Mouse (Mus musculus) neural tube, embryonic 13.5 days (tissue): ENCODE measurements at regions not wholly inside any gene's neighbourhood (a gene's known extent, or its start where the extent isn't known, plus 50 kb on each side); places are given as distances from the start of the nearest gene placed in this dataset.

Source experiments
- ATAC-seq: fragments of 200-750 bp; cut with Nextera tagmentation; 2 replicates; pipeline ENCODE4 v1.8.0; 2017; ENCODE audit warnings: low read depth, mild to moderate bottlenecking, moderate TSS enrichment, moderate library complexity
- H3K27ac ChIP-seq: fragments of 300-500 bp; sonication (generic); replicated peaks from 2 replicates; pipeline ENCODE4 v1.5.1; 2015; ENCODE audit warnings: moderate library complexity, mild to moderate bottlenecking, inconsistent platforms
- H3K27me3 ChIP-seq: fragments of 300-500 bp; sonication (generic); 2 replicates; pipeline ENCODE4 v1.6.1; 2015; ENCODE audit warnings: mild to moderate bottlenecking, inconsistent platforms
- H3K36me3 ChIP-seq: fragments of 300-500 bp; sonication (generic); 2 replicates; pipeline ENCODE4 v1.6.1; 2015; ENCODE audit warnings: mild to moderate bottlenecking, inconsistent platforms
- H3K4me1 ChIP-seq: fragments of 300-500 bp; sonication (generic); replicated peaks from 2 replicates; pipeline ENCODE4 v1.6.1; 2015; ENCODE audit warnings: inconsistent platforms
- H3K4me2 ChIP-seq: fragments of 300-500 bp; sonication (generic); 2 replicates; pipeline ENCODE4 v1.6.1; 2015; ENCODE audit warnings: inconsistent platforms, mild to moderate bottlenecking, moderate library complexity
- H3K4me3 ChIP-seq: fragments of 300-500 bp; sonication (generic); 2 replicates; pipeline ENCODE4 v1.5.1; 2015; ENCODE audit warnings: mild to moderate bottlenecking, inconsistent platforms
- H3K9ac ChIP-seq: fragments of 300-500 bp; sonication (generic); 2 replicates; pipeline ENCODE4 v1.6.1; 2015; ENCODE audit warnings: moderate library complexity, mild to moderate bottlenecking, inconsistent platforms
- H3K9me3 ChIP-seq: fragments of 300-500 bp; sonication (generic); 2 replicates; pipeline ENCODE4 v1.6.1; 2016; ENCODE audit warnings: inconsistent platforms
- WGBS: fragments of 180-500 bp; shearing (Covaris S2); methylation state at CpG from one replicate; pipeline ENCODE4 v1.1.7; 2015; 5-methylcytosine and 5-hydroxymethylcytosine counted together

DNA sequence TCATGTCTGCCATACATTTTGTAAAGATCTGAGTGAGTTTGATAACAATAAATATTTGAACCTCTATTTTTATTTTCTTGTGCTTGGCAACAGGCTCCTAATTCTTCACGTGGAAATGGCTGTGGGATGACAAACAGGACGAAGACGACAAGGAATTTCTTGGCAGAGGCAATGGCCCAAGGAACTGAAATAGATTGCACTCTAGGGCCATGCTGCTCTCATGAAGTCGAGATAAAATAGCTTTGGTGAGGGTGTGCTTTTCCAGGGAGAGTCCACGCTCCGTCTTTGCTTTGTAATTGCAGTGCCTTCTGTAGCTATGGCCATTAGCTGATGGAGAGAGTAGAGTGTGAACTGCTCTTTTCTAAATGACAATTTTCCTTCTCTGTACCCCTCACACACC lies 50.9 kb upstream of the 1810046K07Rik start:
- Histone ChIP-seq H3K4me3 (no peak overlapping the region), H3K27ac (no peak overlapping the region), H3K9me3 (no peaks in the 10 kb centered on the region), H3K27me3 (no peaks in the 10 kb centered on the region), H3K9ac (no peak overlapping the region), H3K4me2 (no peak overlapping the region), H3K36me3 (no peaks in the 10 kb centered on the region), H3K4me1 (no peaks in the 10 kb centered on the region)
- ATAC-seq, result no peak
- 73% methylated on average over 6 of the region's 6 CpGs for WGBS

GRCm38 (mm10) chr9:51393921-51394320 lies 65.2 kb upstream of the 1810046K07Rik start:
- Histone ChIP-seq H3K4me3 (no peak overlapping the region), H3K4me2 (no peak overlapping the region), H3K27me3 (no peaks in the 10 kb centered on the region), H3K9ac (no peak overlapping the region), H3K9me3 (no peaks in the 10 kb centered on the region), H3K36me3 (no peaks in the 10 kb centered on the region), H3K4me1 (no peaks in the 10 kb centered on the region), H3K27ac (no peak overlapping the region)
- 89% methylated on average over 2 of the region's 2 CpGs for WGBS
- ATAC-seq, result no peak

- H3K36me3 ChIP-seq, result no peaks in the 10 kb centered on the region
- H3K27me3 ChIP-seq, result no peaks in the 10 kb centered on the region
- no peak overlapping the region for H3K4me2 ChIP-seq
- WGBS, result 55% methylated on average over 9 of the region's 9 CpGs
- no peak overlapping the region for H3K4me3 ChIP-seq
- ATAC-seq, result no peak
- no peaks in the 10 kb centered on the region for H3K4me1 ChIP-seq
- H3K9ac ChIP-seq, result no peak overlapping the region
- H3K27ac ChIP-seq, result no peak overlapping the region
- H3K9me3 ChIP-seq, result no peaks in the 10 kb centered on the region
Measured at GRCm38 (mm10) chr9:51394372-51394771, 65.7 kb upstream of the 1810046K07Rik start.

DNA sequence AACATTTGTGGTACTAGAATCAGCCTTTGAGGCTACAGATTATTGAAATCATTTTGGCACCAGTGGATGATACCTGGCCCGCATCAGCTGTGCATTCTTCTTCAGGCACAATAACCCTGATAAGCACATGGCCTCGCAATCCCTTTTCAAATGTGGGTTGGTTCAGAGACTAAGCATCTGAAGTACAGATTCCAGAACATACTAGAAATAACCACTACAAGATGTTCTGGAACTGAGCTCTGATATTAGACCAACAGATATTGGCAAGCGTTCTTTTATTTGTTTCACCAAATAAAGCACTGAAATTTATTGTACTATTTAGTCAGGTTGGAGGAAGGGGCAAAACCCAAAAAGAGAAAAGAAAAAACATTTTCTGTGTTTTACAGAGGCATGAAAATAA lies 68.1 kb upstream of the 1810046K07Rik start:
- no peak overlapping the region for H3K27ac ChIP-seq
- H3K4me3 ChIP-seq, result no peak overlapping the region
- no peaks in the 10 kb centered on the region for H3K4me1 ChIP-seq
- no peak for ATAC-seq
- H3K9ac ChIP-seq, result no peak overlapping the region
- H3K9me3 ChIP-seq, result no peaks in the 10 kb centered on the region
- 94% methylated on average over 3 of the region's 3 CpGs for WGBS
- H3K36me3 ChIP-seq, result no peaks in the 10 kb centered on the region
- no peaks in the 10 kb centered on the region for H3K27me3 ChIP-seq
- H3K4me2 ChIP-seq, result no peak overlapping the region

DNA sequence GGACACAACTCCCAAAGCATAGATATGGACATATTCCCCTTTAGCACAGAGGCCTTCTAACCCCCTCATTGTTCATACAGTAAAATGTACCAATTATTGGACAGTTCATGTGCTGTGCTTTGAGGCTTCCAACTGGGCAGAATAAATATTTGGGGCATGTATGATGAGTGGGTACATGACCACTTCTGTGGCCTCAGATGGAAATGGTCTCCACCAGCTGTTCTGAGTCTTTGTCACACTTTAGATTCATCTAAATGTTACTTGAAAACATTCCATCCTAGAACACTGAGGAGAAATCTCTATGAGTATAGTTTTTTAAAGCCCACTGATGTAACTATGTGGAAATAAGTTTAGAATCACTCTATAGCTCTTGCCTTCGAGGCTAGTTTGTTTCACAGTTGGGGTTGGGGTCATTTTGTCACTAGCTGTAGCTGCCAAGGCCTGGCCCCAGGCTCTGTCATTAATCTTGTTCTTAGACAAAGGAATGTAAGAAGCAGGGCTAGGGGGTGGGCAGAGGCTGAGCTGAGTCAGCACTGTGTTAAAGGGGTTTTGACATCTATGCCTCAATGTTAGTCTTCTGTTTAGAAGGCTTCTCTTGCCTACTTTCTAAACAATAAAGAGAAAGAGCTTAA lies 69.0 kb upstream of the 1810046K07Rik start:
- Histone ChIP-seq H3K27ac (no peak overlapping the region), H3K4me2 (no peak overlapping the region), H3K4me3 (no peak overlapping the region), H3K9me3 (no peaks in the 10 kb centered on the region), H3K36me3 (no peaks in the 10 kb centered on the region), H3K27me3 (no peaks in the 10 kb centered on the region), H3K4me1 (no peaks in the 10 kb centered on the region), H3K9ac (no peak overlapping the region)
- no peak for ATAC-seq
- WGBS, result 0% methylated on average over 1 of the region's 1 CpGs

GRCm38 (mm10) chr9:51398886-51399285 lies 70.2 kb upstream of the 1810046K07Rik start:
- Histone ChIP-seq H3K27ac (no peak overlapping the region), H3K9ac (no peak overlapping the region), H3K4me1 (no peaks in the 10 kb centered on the region), H3K4me3 (no peak overlapping the region), H3K27me3 (no peaks in the 10 kb centered on the region), H3K36me3 (no peaks in the 10 kb centered on the region), H3K4me2 (no peak overlapping the region), H3K9me3 (no peaks in the 10 kb centered on the region)
- WGBS, result 85% methylated on average over 4 of the region's 4 CpGs
- ATAC-seq, result no peak

DNA sequence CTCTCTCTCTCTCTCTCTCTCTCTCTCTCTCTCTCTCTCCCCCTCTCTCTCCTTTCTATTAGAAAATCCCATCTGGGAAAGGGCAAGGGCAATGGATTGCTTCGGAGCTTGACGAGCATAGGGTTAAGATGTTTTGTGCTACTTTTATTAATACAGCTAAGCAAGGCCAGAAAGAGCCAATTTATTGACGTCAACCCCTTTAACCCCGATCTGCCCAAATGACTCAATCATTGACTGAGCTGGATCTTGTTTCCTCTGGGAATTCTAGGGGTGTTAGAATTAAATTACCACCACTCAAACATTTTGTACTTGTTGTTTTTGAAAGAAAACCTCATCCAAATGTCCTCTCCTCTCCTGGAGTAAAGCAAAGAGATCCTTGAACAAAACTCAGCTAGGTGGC lies 70.6 kb upstream of the 1810046K07Rik start:
- Histone ChIP-seq H3K9ac (no peak overlapping the region), H3K4me1 (no peaks in the 10 kb centered on the region), H3K27me3 (no peaks in the 10 kb centered on the region), H3K4me2 (no peak overlapping the region), H3K36me3 (no peaks in the 10 kb centered on the region), H3K4me3 (no peak overlapping the region), H3K9me3 (no peaks in the 10 kb centered on the region), H3K27ac (no peak overlapping the region)
- no peak for ATAC-seq
- WGBS, result 65% methylated on average over 4 of the region's 4 CpGs

- no peak overlapping the region for H3K9ac ChIP-seq
- H3K27me3 ChIP-seq, result no peaks in the 10 kb centered on the region
Measured at GRCm38 (mm10) chr9:51401779-51402178, 73.1 kb upstream of the 1810046K07Rik start.

DNA sequence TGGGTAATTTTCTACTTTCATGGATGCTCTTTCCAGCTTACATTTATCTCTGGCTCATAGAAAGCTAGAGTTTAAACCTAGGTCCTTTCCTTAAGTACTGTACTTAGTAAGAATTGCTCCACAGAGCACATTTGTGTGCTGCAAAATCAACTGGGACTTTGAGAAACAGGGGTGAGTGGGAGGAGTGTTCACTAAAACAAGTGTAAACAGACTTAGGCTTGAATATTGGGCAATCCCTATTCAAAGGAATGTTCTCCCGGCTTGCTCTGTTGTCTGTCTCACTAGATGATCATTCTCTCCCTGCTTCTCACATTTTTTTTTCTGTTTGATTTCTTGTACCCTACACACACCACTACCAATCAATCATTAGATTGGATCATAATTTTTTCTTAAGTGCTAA lies 79.3 kb upstream of the 1810046K07Rik start:
- no peaks in the 10 kb centered on the region for H3K27me3 ChIP-seq
- H3K4me3 ChIP-seq, result no peak overlapping the region
- H3K4me2 ChIP-seq, result no peak overlapping the region
- no peaks in the 10 kb centered on the region for H3K9me3 ChIP-seq
- H3K27ac ChIP-seq, result no peak overlapping the region
- 81% methylated on average over 1 of the region's 1 CpGs for WGBS
- ATAC-seq, result no peak
- no peaks in the 10 kb centered on the region for H3K4me1 ChIP-seq
- no peak overlapping the region for H3K9ac ChIP-seq
- H3K36me3 ChIP-seq, result no peaks in the 10 kb centered on the region

More at GRCm38 (mm10) chr9:51401779-51402178, 73.1 kb upstream of the 1810046K07Rik start:
- Histone ChIP-seq H3K4me1 (no peaks in the 10 kb centered on the region), H3K36me3 (no peaks in the 10 kb centered on the region), H3K27ac (no peak overlapping the region), H3K4me3 (no peak overlapping the region), H3K4me2 (no peak overlapping the region), H3K9me3 (no peaks in the 10 kb centered on the region)
- ATAC-seq, result no peak
- 92% methylated on average over 3 of the region's 3 CpGs for WGBS

DNA sequence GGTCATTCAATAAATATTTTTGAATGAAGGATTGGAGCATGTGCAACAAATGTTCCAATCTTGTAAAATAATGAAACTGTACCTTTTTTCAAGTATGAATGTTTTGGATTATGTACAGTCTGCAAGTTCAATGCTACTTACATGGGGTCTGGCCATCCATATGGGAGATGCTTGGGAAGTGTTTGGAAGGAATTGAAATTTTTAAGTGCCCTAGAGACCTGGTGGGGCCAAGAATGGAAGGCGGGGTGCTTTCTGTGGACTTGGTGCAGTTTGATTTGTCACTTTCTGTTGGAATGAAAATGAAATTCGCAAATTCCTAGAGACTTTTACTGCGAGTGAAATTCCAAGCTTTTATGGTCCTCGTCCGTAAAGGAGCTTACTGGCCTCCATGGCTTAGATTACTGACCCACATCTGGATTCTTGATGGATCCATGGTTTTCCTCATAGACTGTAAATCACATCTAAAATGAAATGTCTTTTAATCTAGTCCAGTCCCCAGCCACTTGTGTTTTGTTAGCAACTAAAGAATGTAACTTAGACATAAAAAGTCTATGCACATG lies 90.3 kb upstream of the 1810046K07Rik start:
- Histone ChIP-seq H3K9me3 (no peaks in the 10 kb centered on the region), H3K36me3 (no peaks in the 10 kb centered on the region), H3K27me3 (no peaks in the 10 kb centered on the region), H3K27ac (no peak overlapping the region), H3K4me2 (no peak overlapping the region), H3K4me1 (no peaks in the 10 kb centered on the region; the same call in 1 of the 2 replicates), H3K4me3 (no peak overlapping the region), H3K9ac (no peak overlapping the region)
- no peak for ATAC-seq
- WGBS, result 79% methylated on average over 5 of the region's 5 CpGs

GRCm38 (mm10) chr9:51422553-51422952 lies 93.8 kb upstream of the 1810046K07Rik start:
- Histone ChIP-seq H3K27ac (no peak overlapping the region), H3K27me3 (no peaks in the 10 kb centered on the region), H3K4me1 (no peaks in the 10 kb centered on the region; the same call in 1 of the 2 replicates), H3K4me3 (no peak overlapping the region), H3K9me3 (no peaks in the 10 kb centered on the region), H3K36me3 (no peaks in the 10 kb centered on the region), H3K4me2 (no peak overlapping the region), H3K9ac (no peak overlapping the region)
- WGBS, result 51% methylated on average over 3 of the region's 3 CpGs
- no peak for ATAC-seq

DNA sequence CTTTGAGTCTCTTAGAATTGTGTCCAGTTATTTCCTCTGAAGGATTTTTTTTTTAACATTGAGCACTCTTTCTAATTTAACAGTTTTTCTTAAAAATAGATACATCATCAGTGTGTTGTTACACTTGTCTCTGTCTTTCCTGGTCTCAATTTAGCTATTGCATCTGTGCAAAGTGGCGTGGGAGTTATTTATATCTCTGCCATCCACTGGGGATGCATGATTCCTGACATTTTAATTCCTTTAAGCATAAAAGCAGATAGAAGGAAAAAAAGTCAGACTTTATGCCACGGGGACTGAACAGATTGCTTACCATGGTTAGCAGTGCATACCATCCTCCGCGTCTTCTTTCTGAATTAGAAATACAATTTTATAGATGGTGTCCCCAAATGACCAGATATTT lies 94.6 kb upstream of the 1810046K07Rik start:
- WGBS, result 73% methylated on average over 4 of the region's 4 CpGs
- Histone ChIP-seq H3K4me3 (no peak overlapping the region), H3K36me3 (no peaks in the 10 kb centered on the region), H3K27ac (no peak overlapping the region), H3K9ac (no peak overlapping the region), H3K9me3 (no peaks in the 10 kb centered on the region; the same call in 1 of the 2 replicates), H3K4me1 (no peaks in the 10 kb centered on the region; the same call in 1 of the 2 replicates), H3K4me2 (no peak overlapping the region), H3K27me3 (no peaks in the 10 kb centered on the region)
- ATAC-seq, result no peak

DNA sequence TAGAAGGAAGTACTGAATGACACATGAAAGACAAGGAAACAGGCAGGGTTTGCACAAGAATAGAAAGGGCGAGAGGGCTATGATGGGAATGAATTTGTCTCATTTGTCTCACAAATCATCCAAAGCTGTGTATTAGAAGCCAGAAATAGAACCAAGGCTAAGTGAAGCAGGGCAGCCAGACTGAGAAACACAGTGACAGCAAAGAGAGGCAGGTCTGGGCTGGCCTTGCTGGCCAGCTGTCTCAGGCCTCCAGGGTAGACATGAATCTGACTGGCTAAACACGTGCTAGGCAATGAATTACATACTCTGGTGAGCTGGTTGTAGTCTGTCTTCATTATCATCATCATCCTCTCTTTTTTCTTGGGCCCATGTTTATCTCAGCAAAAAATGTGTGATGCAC lies 101.7 kb upstream of the 1810046K07Rik start:
- no peak overlapping the region for H3K27ac ChIP-seq
- H3K4me3 ChIP-seq, result no peak overlapping the region
- no peak overlapping the region for H3K4me2 ChIP-seq
- no peaks in the 10 kb centered on the region for H3K36me3 ChIP-seq
- no peaks in the 10 kb centered on the region for H3K27me3 ChIP-seq
- no peak overlapping the region for H3K9ac ChIP-seq
- H3K9me3 ChIP-seq, result no peaks in the 10 kb centered on the region; the same call in 1 of the 2 replicates
- 73% methylated on average over 2 of the region's 2 CpGs for WGBS
- no peak for ATAC-seq
- no peaks in the 10 kb centered on the region; the same call in 1 of the 2 replicates for H3K4me1 ChIP-seq
